Mouse (Mus musculus) bone marrow, adult 2 months (tissue): ENCODE measurements around the gene Fbxo24.

Source experiments
- CTCF ChIP-seq: fragments of 200-500 bp; IDR thresholded peaks from 2 replicates; pipeline ENCODE4 v1.5.1; 2011; ENCODE audit warnings: low read length, control low read depth; ENCODE audit not compliant: control insufficient read depth, insufficient read depth
- POLR2A ChIP-seq: fragments of 200-500 bp; IDR thresholded peaks from 2 replicates; pipeline ENCODE4 v1.6.1; 2011; ENCODE audit warnings: low read depth, mild to moderate bottlenecking, control low read depth, low read length, borderline replicate concordance; ENCODE audit not compliant: control insufficient read depth

DNA sequence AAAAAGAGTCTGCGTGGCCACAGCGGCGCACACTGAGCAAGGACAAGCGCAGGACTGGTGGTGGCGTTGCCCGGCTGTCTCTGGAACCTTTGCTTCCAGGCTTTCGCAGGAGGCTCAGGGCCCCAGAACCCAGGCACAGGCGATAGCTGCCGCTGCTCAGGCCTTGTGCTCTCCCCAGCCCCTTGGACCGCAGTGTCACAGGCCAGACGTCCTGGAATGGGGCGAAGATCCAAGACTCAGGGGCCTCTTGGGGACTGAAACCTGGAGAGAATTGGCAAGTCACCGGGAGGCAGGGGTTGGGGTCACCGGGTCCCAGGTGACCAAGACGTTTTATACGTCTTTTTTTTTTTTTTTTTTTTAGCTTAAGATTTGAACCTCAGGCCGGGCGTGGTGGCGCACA is 15.7 kb upstream of the Fbxo24 start:
- TF ChIP-seq POLR2A (no peak), CTCF (no peak)
